Mouse (Mus musculus) left cerebral cortex, postnatal 10 days (tissue): ENCODE measurements around the gene Emc1. TPM values are rescaled to one million over a fixed set of nuclear protein-coding genes. Genes with fewer than 3 reads are reported as not detected.
"Not testable (repeated sequence)": the region's sequence is repeated elsewhere in the genome, so short reads cannot be mapped to it uniquely, and the experiment has no call there.

ENCODE experiments used
- DNase-seq, 2 experiments: peaks; one replicate each; pipeline ENCODE4 v3.0.0; 2021 to 2022; ENCODE audit warnings: low spot score in 2 of 2, mixed read lengths in 1 of 2; ENCODE audit errors: extremely low spot score in 1 of 2
- intact Hi-C: fragments of 180-260 bp; cut with DNase I; formaldehyde crosslinking; loops from one replicate; pipeline ENCODE4 v1.15.1; 2025
- total RNA-seq, 2 experiments: library from RNA; stranded (reverse); gene quantifications; 2 replicates each; pipeline ENCODE4 v1.2.3; 2021

Gene Emc1
- total RNA-seq, 2 experiments from 2014 or later = 82.3 to 86.0 TPM

- DNase-seq = peak; percentile 56 to 67
Observed at GRCm38 (mm10) chr4:139343718-139344117, 8.7 kb upstream of the Emc1 start.

GRCm38 (mm10) chr4:139345416-139346019 is 6.9 kb upstream of the Emc1 start:
- no peak for DNase-seq
- intact Hi-C loops = no loop called here

More at GRCm38 (mm10) chr4:139343718-139344117, 8.7 kb upstream of the Emc1 start:
- intact Hi-C loops = no loop called here

GRCm38 (mm10) chr4:139352832-139353231 is 445 bp downstream of the Emc1 start:
- no peak for DNase-seq
- intact Hi-C loops = no loop called here

- intact Hi-C loops = no loop called here
- no peak for DNase-seq
Observed at GRCm38 (mm10) chr4:139357211-139357610, 4.8 kb downstream of the Emc1 start.

- intact Hi-C loops = loop anchor here (5.0 kb wide), 2 partner anchors 36 to 76 kb away; no protein-coding TSS in a partner anchor
- no peak for DNase-seq
Observed at GRCm38 (mm10) chr4:139360761-139361548, 8.6 kb downstream of the Emc1 start.

GRCm38 (mm10) chr4:139367336-139367735 is 14.9 kb downstream of the Emc1 start:
- no peak for DNase-seq
- intact Hi-C loops = no loop called here

- intact Hi-C loops = no loop called here
- DNase-seq = no peak
Observed at GRCm38 (mm10) chr4:139368038-139368437, 15.7 kb downstream of the Emc1 start.

- no peak for DNase-seq
- intact Hi-C loops = no loop called here
Observed at GRCm38 (mm10) chr4:139373130-139373529, 20.7 kb downstream of the Emc1 start.

GRCm38 (mm10) chr4:139373531-139373930 is 21.1 kb downstream of the Emc1 start:
- DNase-seq = no peak
- intact Hi-C loops = no loop called here

- intact Hi-C loops = no loop called here
- no peak for DNase-seq
Observed at GRCm38 (mm10) chr4:139379719-139380118, 27.3 kb downstream of the Emc1 start.

- intact Hi-C loops = no loop called here
- peak; percentile 99 to 100 for DNase-seq
Observed at GRCm38 (mm10) chr4:139380207-139380748, 27.9 kb downstream of the Emc1 start.

GRCm38 (mm10) chr4:139380775-139381451 is 28.5 kb downstream of the Emc1 start:
- intact Hi-C loops = no loop called here
- DNase-seq = peak; percentile 14 to 45

GRCm38 (mm10) chr4:139381452-139381845 is 29.1 kb downstream of the Emc1 start:
- intact Hi-C loops = no loop called here
- no peak for DNase-seq

- no peak for DNase-seq
- intact Hi-C loops = no loop called here
Observed at GRCm38 (mm10) chr4:139382231-139382630, 29.8 kb downstream of the Emc1 start.

- DNase-seq, intact Hi-C loops: not testable (repeated sequence)
Observed at GRCm38 (mm10) chr4:139385841-139386240, 33.5 kb downstream of the Emc1 start.

GRCm38 (mm10) chr4:139386869-139387319 is 34.5 kb downstream of the Emc1 start:
- intact Hi-C loops = no loop called here
- DNase-seq = no peak

GRCm38 (mm10) chr4:139389557-139389956 is 37.2 kb downstream of the Emc1 start:
- no peak for DNase-seq
- intact Hi-C loops = no loop called here

GRCm38 (mm10) chr4:139395431-139395830 is 43.0 kb downstream of the Emc1 start:
- intact Hi-C loops = loop anchor here (5.0 kb wide), 1 partner anchor 33 kb away; no protein-coding TSS in a partner anchor

GRCm38 (mm10) chr4:139400487-139400886 is 48.1 kb downstream of the Emc1 start:
- intact Hi-C loops = no loop called here
- no peak for DNase-seq

More at GRCm38 (mm10) chr4:139395431-139395830, 43.0 kb downstream of the Emc1 start:
- no peak for DNase-seq
